Mouse (Mus musculus) liver, embryonic 14.5 days (tissue): Measurements from ENCODE around the gene Bak1. TPM values are rescaled to one million over a fixed set of nuclear protein-coding genes. Genes with fewer than 3 reads are reported as not detected.

Experiments used
- ATAC-seq: fragments of 200-750 bp; cut with Nextera tagmentation; 2 replicates; pipeline ENCODE4 v1.8.0; 2017; ENCODE audit warnings: moderate number of reproducible peaks, mild to moderate bottlenecking, moderate library complexity; ENCODE audit not compliant: insufficient read depth
- DNase-seq, 3 experiments: peaks; one replicate each; pipeline ENCODE4 v3.0.0-alpha.2; 2012 to 2013; ENCODE audit warnings: low read depth in 3 of 3, low spot score in 3 of 3
- H3K27ac ChIP-seq: fragments of 300-500 bp; sonication (generic); 2 replicates; pipeline ENCODE4 v1.5.1; 2014; ENCODE audit warnings: moderate library complexity, mild to moderate bottlenecking, control low read depth, inconsistent platforms
- H3K27me3 ChIP-seq: fragments of 300-500 bp; sonication (generic); 2 replicates; pipeline ENCODE4 v1.6.1; 2014; ENCODE audit warnings: mild to moderate bottlenecking, low read length, moderate library complexity; ENCODE audit not compliant: control insufficient read depth, insufficient read depth
- H3K36me3 ChIP-seq: fragments of 300-500 bp; sonication (generic); replicated peaks from 2 replicates; pipeline ENCODE4 v1.6.1; 2014; ENCODE audit warnings: low read depth; ENCODE audit not compliant: control insufficient read depth, insufficient read depth
- H3K4me1 ChIP-seq, 2 experiments: fragments of 200-500 bp in 1 of 2; fragments of 300-500 bp in 1 of 2; sonication (generic) in 1 of 2; replicated peaks; 2 replicates each; pipeline ENCODE4 v1.6.1; 2012 to 2014; ENCODE audit warnings: antibody characterized with exemption in 1 of 2, inconsistent platforms in 1 of 2, low read length in 1 of 2; ENCODE audit not compliant: control insufficient read depth in 2 of 2, insufficient read depth in 2 of 2
- H3K4me2 ChIP-seq: fragments of 300-500 bp; sonication (generic); 2 replicates; pipeline ENCODE4 v1.6.1; 2014; ENCODE audit warnings: low read depth, mild to moderate bottlenecking, control low read depth, moderate library complexity
- H3K4me3 ChIP-seq, 2 experiments: fragments of 200-500 bp in 1 of 2; fragments of 300-500 bp in 1 of 2; sonication (generic) in 1 of 2; 2 replicates each; pipeline ENCODE4 v1.5.1; 2012 to 2014; ENCODE audit warnings: low read depth in 2 of 2, low read length in 2 of 2, mild to moderate bottlenecking in 2 of 2, control low read depth in 1 of 2, inconsistent platforms in 1 of 2, moderate library complexity in 1 of 2; ENCODE audit not compliant: insufficient read depth in 1 of 2
- H3K9ac ChIP-seq: fragments of 300-500 bp; sonication (generic); replicated peaks from 2 replicates; pipeline ENCODE4 v1.6.1; 2014; ENCODE audit warnings: mild to moderate bottlenecking, control low read depth, moderate library complexity
- H3K9me3 ChIP-seq: fragments of 300-500 bp; sonication (generic); 2 replicates; pipeline ENCODE4 v1.6.1; 2016; ENCODE audit warnings: low read length, mixed read lengths; ENCODE audit not compliant: control insufficient read depth
- CTCF ChIP-seq: IDR thresholded peaks from 2 replicates; pipeline ENCODE4 v1.5.1; 2016; ENCODE audit warnings: antibody characterized with exemption, low read depth, control low read depth
- EP300 ChIP-seq: IDR thresholded peaks from 2 replicates; pipeline ENCODE4 v1.6.1; 2016; ENCODE audit warnings: antibody characterized with exemption, low read depth
- WGBS: fragments of 180-500 bp; shearing (Covaris S2); extraction: QIAGEN DNeasy Blood & Tissue Kit; methylation state at CpG from one replicate; pipeline ENCODE4 v1.1.7; 2014; ENCODE audit not compliant: insufficient replicate concordance; 5-methylcytosine and 5-hydroxymethylcytosine counted together
- polyA plus RNA-seq, 2 experiments: library from polyadenylated mRNA; depleted of rRNA in 1 of 2; stranded (reverse) in 1 of 2; unstranded in 1 of 2; fragments of >200 nt; fragmentation: Nextera tagmentation in 1 of 2; extraction: Ambion mirVana in 1 of 2; gene quantifications; 2 replicates each; pipeline versions ENCODE4 v1.2.1 to v1.2.3; 2012 to 2014

Bak1 gene
- polyA plus RNA-seq, 2 experiments: 5.8 to 16.1 TPM

DNA sequence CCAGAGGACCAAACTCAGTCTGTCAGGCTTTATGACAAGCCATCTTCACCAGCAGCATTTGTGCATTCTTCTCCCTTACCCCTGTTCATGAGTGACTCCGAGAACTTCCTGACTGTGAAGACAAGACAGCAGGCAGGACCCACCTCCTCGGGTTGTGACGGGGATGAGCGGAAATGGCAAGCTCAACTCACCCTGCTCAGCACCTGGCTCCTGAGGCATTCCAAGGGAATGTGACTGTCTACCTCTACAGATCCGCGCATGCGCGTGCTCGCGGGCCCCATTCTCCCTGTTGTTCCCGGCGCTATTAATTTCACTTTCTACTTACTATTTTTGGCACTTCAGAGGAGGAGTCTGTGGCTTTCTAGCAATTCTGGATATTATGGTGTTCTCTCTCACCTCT lies 28.8 kb downstream of the Bak1 start:
- Histone ChIP-seq H3K9me3 (no peaks in the 10 kb centered on the region), H3K4me1 (peaks cover 0 to 4% of the 10 kb centered on the region in 2 experiments; a peak in 1 of 4 replicates), H3K4me3 (no peak overlapping the region), H3K27ac (no peak overlapping the region), H3K4me2 (no peak overlapping the region), H3K9ac (no peak overlapping the region), H3K27me3 (no peaks in the 10 kb centered on the region), H3K36me3 (no peaks in the 10 kb centered on the region)
- DNase-seq: no peak
- TF ChIP-seq EP300 (no peak), CTCF (no peak)
- no peak for ATAC-seq
- WGBS: 58% methylated on average over 12 of the region's 12 CpGs

DNA sequence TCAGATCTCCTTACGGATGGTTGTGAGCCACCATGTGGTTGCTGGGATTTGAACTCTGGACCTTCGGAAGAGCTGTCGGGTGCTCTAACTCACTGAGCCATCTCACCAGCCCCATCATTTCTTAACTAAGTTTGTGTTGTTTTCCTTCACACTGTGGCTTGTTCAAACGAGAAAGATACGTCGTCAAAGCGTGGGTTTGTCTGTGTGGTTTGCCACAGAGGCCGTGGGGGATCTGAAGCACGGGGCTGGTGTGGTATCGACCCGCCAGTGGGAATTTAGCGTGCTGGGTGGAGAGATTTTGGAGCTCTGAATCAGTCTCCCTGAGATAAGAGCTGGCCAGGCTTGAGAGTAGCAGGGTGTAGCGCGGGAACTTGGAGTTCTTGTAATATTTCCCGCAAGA lies 30.5 kb downstream of the Bak1 start:
- TF ChIP-seq EP300: no peak
- Histone ChIP-seq H3K4me3 (no peak overlapping the region), H3K36me3 (no peaks in the 10 kb centered on the region), H3K9me3 (no peaks in the 10 kb centered on the region), H3K27ac (no peak overlapping the region), H3K27me3 (no peaks in the 10 kb centered on the region), H3K4me1 (peaks cover 0 to 6% of the 10 kb centered on the region in 2 experiments; a peak in 1 of 4 replicates), H3K9ac (no peak overlapping the region), H3K4me2 (no peak overlapping the region)
- no peak for DNase-seq
- no peak for ATAC-seq
- 45% methylated on average over 15 of the region's 15 CpGs for WGBS

DNA sequence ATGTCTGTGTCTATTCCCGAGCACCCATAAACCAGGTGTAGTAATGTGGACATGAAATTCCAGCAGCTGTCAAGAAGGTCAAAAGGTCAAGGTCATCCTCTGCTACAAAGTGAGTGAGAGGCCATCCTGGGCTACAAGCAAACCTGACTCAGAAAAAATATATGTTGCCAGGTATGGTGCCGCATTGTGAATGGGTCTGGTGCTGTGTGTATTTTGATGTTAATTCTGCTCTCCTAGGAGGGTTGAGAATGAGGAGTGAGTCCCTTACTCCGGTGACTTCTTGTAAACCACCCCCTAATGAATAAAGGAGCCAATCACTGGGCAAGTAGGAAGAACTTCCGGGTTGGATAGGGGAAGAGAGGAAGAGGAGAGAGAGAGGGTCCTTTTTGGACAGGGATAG lies 31.1 kb downstream of the Bak1 start:
- Histone ChIP-seq H3K4me1 (peaks cover 0 to 6% of the 10 kb centered on the region in 2 experiments; a peak in 1 of 4 replicates), H3K9me3 (no peaks in the 10 kb centered on the region), H3K27me3 (no peaks in the 10 kb centered on the region), H3K9ac (no peak overlapping the region), H3K27ac (no peak overlapping the region), H3K4me2 (no peak overlapping the region), H3K4me3 (no peak overlapping the region), H3K36me3 (no peaks in the 10 kb centered on the region)
- ATAC-seq (no peak), DNase-seq (no peak)
- no peak for TF ChIP-seq CTCF
- TF ChIP-seq EP300: no peak
- WGBS: 60% methylated on average over 4 of the region's 4 CpGs

DNA sequence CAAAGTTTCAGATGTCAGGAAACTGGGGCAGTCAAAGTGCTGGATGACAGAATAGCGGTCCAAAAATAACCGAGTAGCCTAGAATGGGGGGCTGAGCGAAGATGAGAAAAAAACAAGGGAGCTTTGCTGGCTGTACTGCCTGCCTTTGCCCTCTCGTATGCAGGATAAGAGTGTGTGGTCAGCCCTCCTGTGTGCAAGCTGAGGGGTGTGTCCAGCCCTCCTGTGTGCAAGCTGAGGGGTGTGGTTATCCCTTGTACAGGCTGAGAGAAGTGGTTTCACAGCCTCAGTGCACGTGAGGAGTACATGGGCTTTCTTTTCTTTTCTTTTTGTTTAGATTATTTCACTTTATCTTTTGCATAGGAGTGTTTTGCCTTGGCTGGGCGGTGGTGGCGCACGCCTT lies 33.2 kb downstream of the Bak1 start:
- Histone ChIP-seq H3K4me3 (no peak overlapping the region), H3K4me1 (peaks cover 0 to 6% of the 10 kb centered on the region in 2 experiments; a peak in 1 of 4 replicates), H3K9me3 (no peaks in the 10 kb centered on the region), H3K36me3 (no peaks in the 10 kb centered on the region), H3K27ac (no peak overlapping the region), H3K4me2 (no peak overlapping the region), H3K27me3 (no peaks in the 10 kb centered on the region), H3K9ac (no peak overlapping the region)
- WGBS: 42% methylated on average over 8 of the region's 8 CpGs
- no peak for DNase-seq
- no peak for ATAC-seq
- TF ChIP-seq CTCF (no peak), EP300 (no peak)

DNA sequence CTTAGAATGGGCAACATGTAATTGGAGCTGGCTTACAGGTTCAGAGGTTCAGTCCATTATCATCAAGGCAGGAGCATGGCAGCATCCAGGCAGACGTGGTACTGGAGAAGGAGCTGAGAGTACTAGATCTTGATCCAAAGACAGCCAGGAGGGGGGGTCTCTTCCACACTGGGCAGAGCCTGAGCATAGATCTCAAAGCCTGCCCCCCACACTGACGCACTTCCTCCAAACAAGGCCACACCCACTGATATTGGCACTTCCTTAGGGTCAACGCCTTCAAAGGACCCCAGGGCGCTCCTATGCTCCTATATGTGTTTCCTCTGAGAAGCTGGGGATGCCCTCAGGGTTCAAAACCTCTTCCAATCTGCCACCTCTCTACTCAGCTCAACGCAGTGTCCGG lies 33.8 kb downstream of the Bak1 start:
- no peak overlapping the region for H3K4me2 ChIP-seq
- WGBS: 54% methylated on average over 6 of the region's 6 CpGs
- ATAC-seq: no peak
- no peaks in the 10 kb centered on the region for H3K27me3 ChIP-seq
- TF ChIP-seq CTCF (no peak), EP300 (no peak)
- H3K36me3 ChIP-seq: no peaks in the 10 kb centered on the region
- no peak overlapping the region for H3K27ac ChIP-seq
- no peaks in the 10 kb centered on the region for H3K9me3 ChIP-seq
- DNase-seq: no peak
- no peak overlapping the region for H3K4me3 ChIP-seq
- no peak overlapping the region for H3K9ac ChIP-seq
- H3K4me1 ChIP-seq: peaks cover 0 to 8% of the 10 kb centered on the region in 2 experiments; a peak in 1 of 4 replicates

DNA sequence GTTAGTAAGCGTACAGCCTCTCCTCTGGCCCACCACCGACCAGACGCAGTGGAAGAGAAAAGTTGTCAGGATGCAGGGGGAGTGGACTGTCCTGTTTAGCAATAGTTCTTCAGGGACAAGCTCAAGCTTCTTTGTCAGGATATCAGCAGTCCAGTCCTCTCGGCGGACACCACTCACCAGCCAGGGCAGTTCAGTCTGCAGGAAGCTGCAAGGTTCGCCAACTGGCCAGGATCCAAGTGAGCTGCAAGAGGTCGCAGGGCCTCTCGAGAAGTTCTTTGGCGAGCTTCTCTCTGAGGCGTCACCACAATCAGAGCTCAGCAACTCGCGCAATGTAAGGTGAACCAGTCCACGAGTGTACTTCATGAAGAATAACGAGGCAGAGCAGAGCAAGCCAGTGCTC lies 34.4 kb downstream of the Bak1 start:
- DNase-seq (no peak), ATAC-seq (no peak)
- peaks cover 0 to 8% of the 10 kb centered on the region in 2 experiments; a peak in 1 of 4 replicates for H3K4me1 ChIP-seq
- H3K27me3 ChIP-seq: no peaks in the 10 kb centered on the region
- TF ChIP-seq EP300 (no peak), CTCF (no peak)
- no peak overlapping the region for H3K4me2 ChIP-seq
- H3K9me3 ChIP-seq: no peaks in the 10 kb centered on the region
- no peak overlapping the region for H3K4me3 ChIP-seq
- 74% methylated on average over 14 of the region's 14 CpGs for WGBS
- H3K27ac ChIP-seq: no peak overlapping the region
- no peak overlapping the region for H3K9ac ChIP-seq
- no peaks in the 10 kb centered on the region for H3K36me3 ChIP-seq
